ENCODE assay signal across 23 mouse cellular contexts in genomic region chr17:29770914-29771313, GRCm38 (mm10).
"Had no signal": no experiment of that assay in that cellular context is flagged by ENCODE, and none has a peak within 500 bp of the region (broad histone marks: within the 10 kb centered on the region; RNA-seq: fewer than 3 reads in every experiment).

No protein-coding gene starts in this region.

- H3K4me3 ChIP-seq: left cerebral cortex, adult 2 months; limb, embryonic 12.5 days; limb, embryonic 15.5 days; midbrain, embryonic 12.5 days; midbrain, embryonic 15.5 days; neural tube, embryonic 12.5 days; neural tube, embryonic 15.5 days had no signal

- H3K9me3 ChIP-seq: limb, embryonic 12.5 days; limb, embryonic 15.5 days; midbrain, embryonic 12.5 days; midbrain, embryonic 15.5 days; neural tube, embryonic 12.5 days; neural tube, embryonic 15.5 days had no signal

- H3K9ac ChIP-seq: limb, embryonic 12.5 days; limb, embryonic 15.5 days; liver, embryonic 14.5 days; liver, postnatal 0 days; lung, embryonic 14.5 days; midbrain, embryonic 12.5 days; midbrain, embryonic 15.5 days; neural tube, embryonic 12.5 days; neural tube, embryonic 15.5 days had no signal

- H3K4me2 ChIP-seq: limb, embryonic 12.5 days; limb, embryonic 15.5 days; liver, embryonic 11.5 days; lung, embryonic 14.5 days; midbrain, embryonic 12.5 days; midbrain, embryonic 15.5 days; neural tube, embryonic 12.5 days; neural tube, embryonic 15.5 days had no signal

- DNase-seq: kidney, adult 8-10 months; kidney, postnatal 36 days; layer of hippocampus, postnatal 36 days; liver, postnatal 0 days; lung, embryonic 14.5 days; right cerebral cortex, adult 18-20 months; right cerebral cortex, postnatal 14 days; right cerebral cortex, postnatal 4 days had no signal

- H3K4me1 ChIP-seq: midbrain, embryonic 12.5 days; midbrain, embryonic 15.5 days; neural tube, embryonic 12.5 days had no signal

- ATAC-seq: hindbrain, postnatal 0 days; inflammation-experienced regulatory T-cells, adult 6 months; intestine, embryonic 16.5 days; liver, postnatal 0 days; lung, postnatal 0 days; midbrain, embryonic 15.5 days had no signal

- H3K36me3 ChIP-seq: limb, embryonic 12.5 days; limb, embryonic 15.5 days; midbrain, embryonic 12.5 days; midbrain, embryonic 15.5 days; neural tube, embryonic 12.5 days; neural tube, embryonic 15.5 days had no signal

- H3K27me3 ChIP-seq: limb, embryonic 15.5 days; midbrain, embryonic 12.5 days; midbrain, embryonic 15.5 days; neural tube, embryonic 12.5 days had no signal

- H3K27ac ChIP-seq: hindbrain, postnatal 0 days; left cerebral cortex, adult 2 months; limb, embryonic 12.5 days; limb, embryonic 15.5 days; liver, embryonic 14.5 days; macrophage; midbrain, embryonic 12.5 days; midbrain, embryonic 15.5 days; neural tube, embryonic 12.5 days; neural tube, embryonic 15.5 days; stomach, postnatal 0 days had no signal
